Mouse (Mus musculus): ENCODE data around the gene Adcy6. TPM values are rescaled to one million over a fixed set of nuclear protein-coding genes. Genes with fewer than 3 reads are reported as not detected.

Gene Adcy6
- polyA plus RNA-seq, 1 experiment: 52.6 TPM

- Histone ChIP-seq H3K79me2 (ENCODE audit: control insufficient read depth, insufficient read depth) (peaks cover 72% of the 10 kb centered on the region), H3K79me3 (ENCODE audit: low read depth) (peaks cover 31% of the 10 kb centered on the region), H3K27me3 (ENCODE audit: control insufficient read depth, insufficient read depth, insufficient read length) (no peaks in the 10 kb centered on the region), H3K4me3 (ENCODE audit: insufficient read depth, poor library complexity, severe bottlenecking) (no peak overlapping the region), H3ac (ENCODE audit: control insufficient read depth, insufficient read length, low read depth) (no peak overlapping the region), H3K36me3 (ENCODE audit: control insufficient read depth, insufficient read depth) (peaks cover 28% of the 10 kb centered on the region)
- TF ChIP-seq MAX (IDR thresholded peaks at IDR 0.05): no peak
- TF ChIP-seq USF1 (IDR thresholded peaks at IDR 0.05; ENCODE audit: low read depth): no peak
- no peak for TF ChIP-seq CTCF (IDR thresholded peaks at IDR 0.05; ENCODE audit: control insufficient read depth, insufficient read depth, insufficient read length)
- no peak for TF ChIP-seq CEBPB (IDR thresholded peaks at IDR 0.05; ENCODE audit: low read depth)
- TF ChIP-seq FOSL1 (IDR thresholded peaks at IDR 0.05; ENCODE audit: insufficient read depth, low read length, poor library complexity, severe bottlenecking): no peak
- no peak for TF ChIP-seq MYOG (IDR thresholded peaks at IDR 0.05; ENCODE audit: control insufficient read depth, extremely low read depth, insufficient read length)
- TF ChIP-seq MYOD1 (IDR thresholded peaks at IDR 0.05; ENCODE audit: control insufficient read depth, insufficient read length, low read depth): no peak
Measured at GRCm38 (mm10) chr15:98606051-98606536, 3.8 kb downstream of the Adcy6 start.

DNA sequence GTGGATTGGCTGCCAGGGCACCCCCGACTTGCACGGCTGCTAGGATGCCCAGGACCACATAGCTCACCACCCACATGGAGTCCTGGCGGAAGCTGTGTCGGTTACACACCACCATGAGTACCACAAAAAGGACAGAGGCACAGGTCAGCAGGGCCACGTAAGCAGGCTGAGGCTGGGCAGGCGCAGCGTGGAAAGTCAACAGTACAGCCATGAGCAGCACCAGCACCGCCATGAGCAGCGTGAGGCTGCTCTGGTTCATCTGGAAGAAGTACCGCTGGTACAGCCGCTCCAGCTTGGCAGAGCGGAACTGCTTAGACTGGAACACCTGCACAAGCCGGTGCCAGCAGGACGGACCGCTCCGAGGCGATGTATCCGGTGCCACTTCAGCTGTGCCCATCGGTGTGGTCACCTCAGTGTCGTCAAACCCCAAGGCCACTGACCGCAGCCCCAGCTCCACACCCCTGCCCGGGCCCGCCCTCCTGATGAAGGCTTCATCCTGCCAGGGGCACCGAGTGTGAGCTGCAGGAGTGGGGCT is 5.8 kb downstream of the Adcy6 start:
- Histone ChIP-seq H3K27me3 (ENCODE audit: control insufficient read depth, insufficient read depth, insufficient read length) (no peaks in the 10 kb centered on the region), H3ac (ENCODE audit: control insufficient read depth, insufficient read length, low read depth) (no peak overlapping the region), H3K79me3 (ENCODE audit: low read depth) (peaks cover 32% of the 10 kb centered on the region), H3K79me2 (ENCODE audit: control insufficient read depth, insufficient read depth) (peaks cover 89% of the 10 kb centered on the region), H3K36me3 (ENCODE audit: control insufficient read depth, insufficient read depth) (peaks cover 46% of the 10 kb centered on the region), H3K4me3 (ENCODE audit: insufficient read depth, poor library complexity, severe bottlenecking) (no peak overlapping the region)
- TF ChIP-seq MYOD1 (IDR thresholded peaks at IDR 0.05; ENCODE audit: control insufficient read depth, insufficient read length, low read depth) (no peak), MYOG (IDR thresholded peaks at IDR 0.05; ENCODE audit: control insufficient read depth, extremely low read depth, insufficient read length) (no peak), MAX (IDR thresholded peaks at IDR 0.05) (no peak), CTCF (IDR thresholded peaks at IDR 0.05; ENCODE audit: control insufficient read depth, insufficient read depth, insufficient read length) (no peak), USF1 (IDR thresholded peaks at IDR 0.05; ENCODE audit: low read depth) (no peak), FOSL1 (IDR thresholded peaks at IDR 0.05; ENCODE audit: insufficient read depth, low read length, poor library complexity, severe bottlenecking) (no peak), CEBPB (IDR thresholded peaks at IDR 0.05; ENCODE audit: low read depth) (no peak)

GRCm38 (mm10) chr15:98602921-98603458 is 6.9 kb downstream of the Adcy6 start:
- H3K36me3 ChIP-seq (ENCODE audit: control insufficient read depth, insufficient read depth): peaks cover 56% of the 10 kb centered on the region
- H3K79me2 ChIP-seq (ENCODE audit: control insufficient read depth, insufficient read depth): peaks cover 79% of the 10 kb centered on the region
- H3K4me3 ChIP-seq (ENCODE audit: insufficient read depth, poor library complexity, severe bottlenecking): no peak overlapping the region
- no peak for TF ChIP-seq FOSL1 (IDR thresholded peaks at IDR 0.05; ENCODE audit: insufficient read depth, low read length, poor library complexity, severe bottlenecking)
- no peak for TF ChIP-seq CEBPB (IDR thresholded peaks at IDR 0.05; ENCODE audit: low read depth)
- no peak for TF ChIP-seq MYOG (IDR thresholded peaks at IDR 0.05; ENCODE audit: control insufficient read depth, extremely low read depth, insufficient read length)
- TF ChIP-seq USF1 (IDR thresholded peaks at IDR 0.05; ENCODE audit: low read depth): no peak
- TF ChIP-seq CTCF (IDR thresholded peaks at IDR 0.05; ENCODE audit: control insufficient read depth, insufficient read depth, insufficient read length): no peak
- TF ChIP-seq MYOD1 (IDR thresholded peaks at IDR 0.05; ENCODE audit: control insufficient read depth, insufficient read length, low read depth): no peak
- no peak for TF ChIP-seq MAX (IDR thresholded peaks at IDR 0.05)
- peaks cover 30% of the 10 kb centered on the region for H3K79me3 ChIP-seq (ENCODE audit: low read depth)
- no peak overlapping the region for H3ac ChIP-seq (ENCODE audit: control insufficient read depth, insufficient read length, low read depth)
- H3K27me3 ChIP-seq (ENCODE audit: control insufficient read depth, insufficient read depth, insufficient read length): no peaks in the 10 kb centered on the region

DNA sequence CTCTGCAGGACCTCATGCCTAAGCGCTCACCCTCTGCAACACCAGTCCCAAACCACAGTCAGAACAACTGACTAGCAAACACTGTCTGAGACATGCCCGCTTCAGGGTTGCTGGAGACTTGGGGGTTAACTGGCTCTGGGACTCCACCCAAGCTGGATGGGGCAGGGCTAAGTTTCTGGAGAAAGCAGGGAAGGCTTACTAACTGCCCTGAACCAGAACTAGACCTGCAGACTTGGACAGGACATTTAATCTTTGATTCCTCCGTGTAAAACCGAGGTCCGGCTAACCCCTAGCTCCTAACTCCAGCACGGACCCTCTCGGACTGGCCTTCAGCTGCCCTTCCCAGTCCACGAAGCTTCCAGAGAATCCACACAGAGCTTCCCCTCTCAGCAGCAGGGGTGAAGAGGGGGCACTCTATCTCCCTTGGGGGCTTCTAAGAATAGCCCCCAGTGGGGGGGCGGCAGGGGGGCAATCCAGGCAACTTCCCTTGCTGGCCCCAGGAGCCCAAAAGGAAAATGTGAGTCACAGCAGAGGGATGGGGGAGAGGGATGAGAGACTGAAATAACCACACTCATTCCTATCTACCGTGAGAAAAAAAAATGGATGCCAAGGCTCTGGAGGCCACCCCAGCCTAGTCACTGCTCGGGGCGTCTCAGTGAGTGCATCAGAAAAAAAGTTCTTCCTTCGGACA is 7.5 kb downstream of the Adcy6 start:
- Histone ChIP-seq H3K4me3 (ENCODE audit: insufficient read depth, poor library complexity, severe bottlenecking) (no peak overlapping the region), H3ac (ENCODE audit: control insufficient read depth, insufficient read length, low read depth) (no peak overlapping the region), H3K79me3 (ENCODE audit: low read depth) (peaks cover 29% of the 10 kb centered on the region), H3K27me3 (ENCODE audit: control insufficient read depth, insufficient read depth, insufficient read length) (no peaks in the 10 kb centered on the region), H3K79me2 (ENCODE audit: control insufficient read depth, insufficient read depth) (peaks cover 72% of the 10 kb centered on the region), H3K36me3 (ENCODE audit: control insufficient read depth, insufficient read depth) (peaks cover 62% of the 10 kb centered on the region)
- no peak for TF ChIP-seq FOSL1 (IDR thresholded peaks at IDR 0.05; ENCODE audit: insufficient read depth, low read length, poor library complexity, severe bottlenecking)
- no peak for TF ChIP-seq MAX (IDR thresholded peaks at IDR 0.05)
- no peak for TF ChIP-seq MYOG (IDR thresholded peaks at IDR 0.05; ENCODE audit: control insufficient read depth, extremely low read depth, insufficient read length)
- no peak for TF ChIP-seq MYOD1 (IDR thresholded peaks at IDR 0.05; ENCODE audit: control insufficient read depth, insufficient read length, low read depth)
- TF ChIP-seq CEBPB (IDR thresholded peaks at IDR 0.05; ENCODE audit: low read depth): no peak
- no peak for TF ChIP-seq CTCF (IDR thresholded peaks at IDR 0.05; ENCODE audit: control insufficient read depth, insufficient read depth, insufficient read length)
- no peak for TF ChIP-seq USF1 (IDR thresholded peaks at IDR 0.05; ENCODE audit: low read depth)

DNA sequence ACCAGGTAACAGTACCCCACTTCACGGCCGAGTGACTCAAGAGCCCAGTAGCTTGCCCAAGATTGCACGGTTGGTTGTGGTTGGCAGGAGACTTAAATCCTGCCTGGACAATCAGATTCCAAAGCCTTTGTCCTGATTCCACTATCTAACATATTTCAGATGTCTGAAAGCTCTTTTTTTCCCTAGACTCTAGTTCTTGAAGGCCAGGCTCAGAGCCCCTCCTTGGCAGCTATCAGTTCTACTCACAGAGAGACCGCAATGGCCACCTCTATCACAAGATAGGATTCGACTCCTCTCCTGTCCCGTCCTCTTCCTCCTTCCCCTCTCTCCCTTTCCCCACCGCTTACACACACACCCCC is 8.1 kb downstream of the Adcy6 start:
- Histone ChIP-seq H3ac (ENCODE audit: control insufficient read depth, insufficient read length, low read depth) (no peak overlapping the region), H3K79me2 (ENCODE audit: control insufficient read depth, insufficient read depth) (peaks cover 67% of the 10 kb centered on the region), H3K4me3 (ENCODE audit: insufficient read depth, poor library complexity, severe bottlenecking) (no peak overlapping the region), H3K27me3 (ENCODE audit: control insufficient read depth, insufficient read depth, insufficient read length) (no peaks in the 10 kb centered on the region), H3K79me3 (ENCODE audit: low read depth) (peaks cover 24% of the 10 kb centered on the region), H3K36me3 (ENCODE audit: control insufficient read depth, insufficient read depth) (peaks cover 67% of the 10 kb centered on the region)
- TF ChIP-seq MYOD1 (IDR thresholded peaks at IDR 0.05; ENCODE audit: control insufficient read depth, insufficient read length, low read depth) (no peak), CTCF (IDR thresholded peaks at IDR 0.05; ENCODE audit: control insufficient read depth, insufficient read depth, insufficient read length) (no peak), MYOG (IDR thresholded peaks at IDR 0.05; ENCODE audit: control insufficient read depth, extremely low read depth, insufficient read length) (no peak), FOSL1 (IDR thresholded peaks at IDR 0.05; ENCODE audit: insufficient read depth, low read length, poor library complexity, severe bottlenecking) (no peak), USF1 (IDR thresholded peaks at IDR 0.05; ENCODE audit: low read depth) (no peak), MAX (IDR thresholded peaks at IDR 0.05) (no peak), CEBPB (IDR thresholded peaks at IDR 0.05; ENCODE audit: low read depth) (no peak)

Data from C2C12 (cell line).